Mouse (Mus musculus): ENCODE data around the gene Ccdc186.

GRCm38 (mm10) chr19:56772158-56772557, 49.8 kb downstream of the Ccdc186 start:
- TF ChIP-seq CTCF (IDR thresholded peaks at IDR 0.05; ENCODE audit: low read depth) (no peak), EP300 (optimal IDR thresholded peaks at IDR 0.05) (no peak)

Measured in stomach, postnatal 0 days (tissue).